Mouse (Mus musculus) hindbrain, embryonic 12.5 days (tissue): ENCODE measurements around the gene 1600002K03Rik. TPM values are rescaled to one million over a fixed set of nuclear protein-coding genes. Genes with fewer than 3 reads are reported as not detected.

Experiments used
- ATAC-seq: fragments of 200-750 bp; cut with Nextera tagmentation; 2 replicates; pipeline ENCODE4 v1.8.0; 2017; ENCODE audit warnings: moderate TSS enrichment; ENCODE audit not compliant: low FRiP score
- H3K27ac ChIP-seq: fragments of 300-500 bp; sonication (generic); 2 replicates; pipeline ENCODE4 v1.5.1; 2016; ENCODE audit warnings: mild to moderate bottlenecking
- H3K27me3 ChIP-seq: fragments of 300-500 bp; sonication (generic); 2 replicates; pipeline ENCODE4 v1.6.1; 2016; ENCODE audit warnings: mild to moderate bottlenecking
- H3K36me3 ChIP-seq: fragments of 300-500 bp; sonication (generic); 2 replicates; pipeline ENCODE4 v1.6.1; 2016; ENCODE audit warnings: mild to moderate bottlenecking
- H3K4me1 ChIP-seq: fragments of 300-500 bp; sonication (generic); 2 replicates; pipeline ENCODE4 v1.6.1; 2016
- H3K4me2 ChIP-seq: fragments of 300-500 bp; sonication (generic); replicated peaks from 2 replicates; pipeline ENCODE4 v1.6.1; 2016; ENCODE audit warnings: mild to moderate bottlenecking
- H3K4me3 ChIP-seq: fragments of 300-500 bp; sonication (generic); 2 replicates; pipeline ENCODE4 v1.5.1; 2016; ENCODE audit warnings: mild to moderate bottlenecking
- H3K9ac ChIP-seq: fragments of 300-500 bp; sonication (generic); 2 replicates; pipeline ENCODE4 v1.6.1; 2016; ENCODE audit warnings: mild to moderate bottlenecking, moderate library complexity
- H3K9me3 ChIP-seq: fragments of 300-500 bp; sonication (generic); replicated peaks from 2 replicates; pipeline ENCODE4 v1.6.1; 2016; ENCODE audit warnings: mild to moderate bottlenecking
- WGBS: fragments of 180-500 bp; shearing (Covaris S2); methylation state at CpG from one replicate; pipeline ENCODE4 v1.1.7; 2016; 5-methylcytosine and 5-hydroxymethylcytosine counted together
- polyA plus RNA-seq: library from polyadenylated mRNA; unstranded; fragments of >200 nt; fragmentation: Nextera tagmentation; extraction: Ambion mirVana; gene quantifications from 2 replicates; pipeline ENCODE4 v1.2.1, GENCODE M21; 2016

The 1600002K03Rik gene
- polyA plus RNA-seq, 1 experiment from 2014 or later = 13.3 TPM

DNA sequence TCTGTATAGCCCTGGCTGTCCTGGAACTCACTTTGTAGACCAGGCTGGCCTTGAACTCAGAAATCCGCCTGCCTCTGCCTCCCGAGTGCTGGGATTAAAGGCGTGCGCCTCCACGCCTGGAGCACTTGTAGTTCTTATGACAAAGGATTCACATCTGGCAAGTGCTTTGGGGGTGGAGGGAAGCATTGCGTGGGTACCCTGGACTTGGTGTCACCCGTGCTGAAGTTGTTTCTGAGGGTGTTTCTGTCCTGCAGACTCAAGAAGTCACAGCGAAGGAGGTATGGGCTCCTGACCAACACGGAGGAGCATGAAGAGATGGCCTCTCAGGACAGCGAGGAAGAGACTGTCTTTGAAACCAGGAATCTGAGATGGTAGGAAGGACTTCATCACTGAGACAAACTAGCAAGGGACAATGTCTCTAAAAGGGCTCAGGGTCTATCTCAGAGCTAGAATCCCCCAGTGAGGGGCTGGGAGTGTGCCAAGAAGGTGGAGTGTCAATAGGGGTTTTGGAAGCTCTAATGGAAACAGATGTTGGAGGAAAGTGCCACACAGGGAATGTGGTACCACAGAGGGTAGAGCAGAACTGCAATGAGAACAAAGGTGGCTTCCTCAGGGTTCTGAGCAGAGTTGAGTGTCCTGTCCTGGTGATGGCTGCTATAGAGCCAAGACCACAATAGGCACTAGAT is 1.4 kb downstream of the 1600002K03Rik start:
- peaks cover 32% of the 10 kb centered on the region for H3K36me3 ChIP-seq
- WGBS = 88% methylated on average over 10 of the region's 10 CpGs
- H3K27ac ChIP-seq = no peak overlapping the region
- H3K9me3 ChIP-seq = no peaks in the 10 kb centered on the region
- no peak for ATAC-seq
- no peak overlapping the region for H3K9ac ChIP-seq
- H3K4me2 ChIP-seq = no peak overlapping the region
- no peaks in the 10 kb centered on the region for H3K27me3 ChIP-seq
- no peak overlapping the region for H3K4me3 ChIP-seq
- peaks cover 43% of the 10 kb centered on the region for H3K4me1 ChIP-seq

- no peak for ATAC-seq
- H3K4me2 ChIP-seq = no peak overlapping the region
- no peak overlapping the region for H3K9ac ChIP-seq
- H3K36me3 ChIP-seq = peaks cover 27% of the 10 kb centered on the region
- 62% methylated on average over 2 of the region's 2 CpGs for WGBS
- no peak overlapping the region for H3K27ac ChIP-seq
- no peak overlapping the region for H3K4me3 ChIP-seq
- peaks cover 39% of the 10 kb centered on the region for H3K4me1 ChIP-seq
- H3K9me3 ChIP-seq = no peaks in the 10 kb centered on the region
- H3K27me3 ChIP-seq = no peaks in the 10 kb centered on the region
Observed at GRCm38 (mm10) chr10:80174705-80175104, 2.0 kb downstream of the 1600002K03Rik start.

DNA sequence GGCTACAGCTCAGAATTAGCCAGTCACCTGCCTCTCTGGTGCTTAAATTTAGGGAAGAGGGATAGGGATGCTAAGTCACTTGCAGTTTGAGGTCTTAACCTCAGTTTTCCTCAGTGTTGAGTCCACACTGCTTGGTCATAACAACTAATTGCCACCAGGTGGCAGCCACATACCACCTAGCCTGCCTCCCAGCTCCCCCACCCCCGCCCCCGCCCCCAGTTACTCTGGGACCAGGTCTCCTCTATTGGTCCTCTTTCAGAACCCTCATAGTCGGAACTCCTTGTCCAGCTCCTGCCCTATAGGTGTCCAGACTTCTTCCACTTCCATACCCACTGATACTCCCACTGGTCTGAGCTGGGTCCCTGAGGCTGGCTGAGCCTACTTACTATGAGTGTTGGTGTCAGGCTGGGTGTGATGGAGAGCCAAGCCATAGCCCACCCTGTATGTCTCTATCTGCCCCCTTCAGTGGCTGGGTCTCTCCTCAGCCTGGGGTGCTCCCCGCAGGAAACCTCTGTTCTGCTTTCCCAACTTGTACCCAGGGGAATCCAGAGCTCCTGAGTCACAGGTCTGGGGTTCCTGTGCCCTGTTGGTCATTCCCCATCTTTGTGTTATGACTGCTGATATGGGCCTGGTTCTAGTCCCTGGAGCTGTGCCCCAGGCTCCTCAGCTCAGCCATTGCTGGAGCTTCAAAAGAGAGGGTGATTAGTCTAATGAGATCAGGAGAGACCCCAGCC is 3.0 kb downstream of the 1600002K03Rik start:
- Histone ChIP-seq H3K36me3 (peaks cover 17% of the 10 kb centered on the region), H3K4me2 (no peak overlapping the region), H3K4me3 (no peak overlapping the region), H3K9me3 (no peaks in the 10 kb centered on the region), H3K9ac (no peak overlapping the region; the same call in 1 of the 2 replicates), H3K27me3 (no peaks in the 10 kb centered on the region), H3K27ac (no peak overlapping the region), H3K4me1 (peaks cover 37% of the 10 kb centered on the region)
- 22% methylated on average over 4 of the region's 4 CpGs for WGBS
- no peak for ATAC-seq

DNA sequence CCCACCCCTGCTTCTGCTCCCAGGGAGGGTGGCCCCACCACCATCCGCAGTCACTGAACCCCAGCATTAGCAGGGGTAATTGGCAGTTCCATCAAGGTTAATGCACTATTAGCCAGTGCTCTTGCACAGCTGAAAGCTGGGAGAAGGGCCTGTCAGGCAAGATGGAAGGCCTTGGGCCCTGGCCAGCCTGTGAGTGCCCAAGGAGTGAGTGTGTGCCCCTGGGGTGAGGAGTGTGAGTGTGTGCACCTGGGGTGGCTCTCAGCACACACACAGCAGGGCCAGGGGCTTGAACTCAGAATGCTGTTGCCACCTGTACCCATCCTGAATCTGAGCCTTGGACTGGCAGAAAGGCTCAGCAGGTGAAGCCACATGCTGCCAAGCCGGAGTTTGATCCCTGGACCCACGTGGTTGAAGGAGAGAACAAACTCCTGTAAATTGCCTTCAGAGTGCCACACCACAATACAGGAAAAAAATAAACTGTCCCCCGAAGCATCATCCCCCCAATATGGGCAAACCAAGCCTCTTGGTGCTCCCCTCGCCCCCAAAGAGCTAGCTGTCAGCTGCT is 3.6 kb downstream of the 1600002K03Rik start:
- no peaks in the 10 kb centered on the region for H3K9me3 ChIP-seq
- peaks cover 41% of the 10 kb centered on the region for H3K4me1 ChIP-seq
- WGBS = 82% methylated on average over 5 of the region's 5 CpGs
- no peak overlapping the region for H3K4me2 ChIP-seq
- no peak for ATAC-seq
- no peak overlapping the region for H3K4me3 ChIP-seq
- peak overlapping the region; percentile 25; the same call in 1 of the 2 replicates for H3K9ac ChIP-seq
- H3K36me3 ChIP-seq = peaks cover 11% of the 10 kb centered on the region
- no peak overlapping the region for H3K27ac ChIP-seq
- H3K27me3 ChIP-seq = no peaks in the 10 kb centered on the region

DNA sequence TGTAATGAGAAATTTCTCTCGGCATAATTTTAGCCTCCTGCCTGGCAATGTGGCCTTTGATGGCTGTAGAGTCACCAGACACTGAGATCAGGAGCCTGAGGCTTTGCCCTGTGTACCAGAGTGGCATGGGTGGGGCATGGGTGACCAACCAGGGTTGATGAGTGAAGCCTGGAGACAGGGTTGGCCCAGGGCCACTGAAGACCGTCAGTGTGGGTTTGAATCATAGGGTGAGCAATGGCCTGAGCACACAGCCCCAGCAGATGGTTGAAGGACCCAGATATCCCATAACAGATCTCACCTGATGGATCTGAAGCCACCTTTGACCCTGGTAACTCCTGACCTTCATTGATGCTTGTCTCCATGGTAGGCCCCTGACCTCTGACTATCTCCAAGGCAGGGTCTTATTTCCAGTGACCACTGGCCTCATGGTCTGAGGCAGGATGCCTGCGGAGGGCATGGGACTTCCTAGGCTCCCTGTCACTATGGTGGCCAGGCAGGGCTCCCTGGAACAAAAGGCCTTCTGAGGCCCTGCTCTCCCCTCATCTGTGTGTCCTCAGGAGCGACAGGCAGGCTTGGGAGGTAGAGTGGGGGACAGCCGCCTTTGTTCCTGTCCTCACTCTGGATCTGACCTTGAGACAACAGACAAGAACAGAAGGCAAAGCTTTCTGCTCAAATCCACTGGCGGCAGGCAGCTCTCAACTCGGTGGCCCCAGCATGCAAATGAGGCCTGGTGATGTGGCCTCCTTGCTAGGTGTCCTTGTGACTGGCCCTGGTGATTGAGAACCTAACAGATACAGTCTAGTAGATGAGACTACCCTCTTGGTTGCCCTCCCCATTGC is 4.9 kb downstream of the 1600002K03Rik start:
- peaks cover 42% of the 10 kb centered on the region for H3K4me1 ChIP-seq
- no peak for ATAC-seq
- H3K4me2 ChIP-seq = no peak overlapping the region
- H3K9me3 ChIP-seq = no peaks in the 10 kb centered on the region
- 43% methylated on average over 7 of the region's 7 CpGs for WGBS
- H3K27ac ChIP-seq = no peak overlapping the region
- H3K4me3 ChIP-seq = no peak overlapping the region
- no peak overlapping the region; the same call in 1 of the 2 replicates for H3K9ac ChIP-seq
- H3K27me3 ChIP-seq = no peaks in the 10 kb centered on the region
- peaks cover 7% of the 10 kb centered on the region for H3K36me3 ChIP-seq

DNA sequence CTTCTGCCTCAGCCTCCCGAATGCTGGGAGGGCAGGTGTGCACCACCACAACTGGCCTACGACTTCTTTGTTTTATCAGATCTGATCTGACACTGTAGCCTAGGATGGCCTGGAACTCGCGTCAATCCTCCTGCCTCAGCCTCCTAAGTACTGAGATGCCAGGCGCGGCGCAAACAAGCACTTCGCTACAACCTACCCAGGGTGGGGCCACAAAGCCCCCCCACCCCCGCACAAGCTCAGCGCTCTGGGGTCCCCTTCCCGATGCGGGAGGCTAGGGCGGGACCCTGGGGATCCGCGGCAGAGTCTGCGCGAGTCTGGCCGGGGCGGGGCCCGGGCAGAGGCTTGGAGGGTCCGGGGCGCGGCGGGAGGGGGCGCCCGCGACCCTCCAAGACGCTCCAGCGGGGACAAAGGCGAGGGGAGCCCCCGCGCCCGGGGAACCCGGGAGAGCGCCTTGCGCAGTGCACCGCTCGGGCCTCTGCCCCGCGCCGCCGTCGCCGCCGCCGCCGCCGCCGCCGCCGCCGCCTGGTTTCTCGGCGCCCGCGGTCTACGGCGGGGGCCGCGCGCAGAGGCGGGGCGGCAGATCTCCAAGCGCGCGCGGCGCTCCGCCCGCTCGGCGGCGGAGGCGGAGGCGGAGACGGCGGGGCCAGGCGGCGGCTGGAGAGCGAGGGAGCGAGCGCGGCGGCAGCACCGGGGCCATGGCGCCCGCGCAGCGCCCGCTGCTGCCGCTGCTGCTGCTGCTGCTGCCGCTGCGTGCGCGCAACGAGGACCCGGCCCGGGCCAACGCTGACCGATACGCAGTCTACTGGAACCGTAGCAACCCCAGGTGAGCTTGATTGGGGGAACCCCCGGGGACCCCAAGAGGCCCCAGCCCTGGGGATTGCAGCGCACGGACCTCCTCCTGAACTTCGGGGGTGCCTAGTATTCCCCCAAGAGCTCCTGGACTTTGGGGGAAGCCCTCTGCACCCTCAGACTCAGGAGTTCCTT is 6.6 kb downstream of the 1600002K03Rik start, which contains the start of gene Efna2:
Gene Efna2, plus strand, starts transcription at position 415 of the 984 bp plus-strand sequence.
- Histone ChIP-seq H3K27ac (peak within 1 kb of the TSS; percentile 88), H3K9ac (peak within 1 kb of the TSS; percentile 97), H3K36me3 (peaks cover 19% of the 10 kb centered on the region), H3K27me3 (no peaks in the 10 kb centered on the region), H3K4me3 (peak within 1 kb of the TSS; percentile 79), H3K9me3 (no peaks in the 10 kb centered on the region), H3K4me2 (peak within 1 kb of the TSS; percentile 90), H3K4me1 (peaks cover 38% of the 10 kb centered on the region)
- ATAC-seq = peak; percentile 74
- WGBS = 1% methylated on average over 69 of the region's 106 CpGs

DNA sequence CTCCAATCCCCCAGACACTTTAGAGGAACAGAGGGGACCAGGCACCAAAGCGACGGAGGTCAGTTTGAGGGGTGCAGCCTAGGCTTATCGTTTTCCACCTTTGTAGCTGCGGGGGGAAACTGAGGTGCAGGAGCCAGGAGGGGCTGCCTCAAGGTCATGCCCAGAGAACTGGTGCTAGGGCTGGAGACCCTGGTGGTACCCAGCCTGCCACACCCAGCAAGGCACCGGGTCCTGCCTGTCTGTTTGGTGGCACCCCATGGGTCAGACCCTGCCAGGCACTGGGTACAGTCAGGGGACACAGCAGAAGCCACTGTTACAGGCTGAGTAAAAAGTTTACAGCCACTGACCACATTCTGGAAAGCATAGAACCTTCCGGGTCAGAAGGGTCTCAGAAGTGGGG is 7.5 kb downstream of the 1600002K03Rik start:
- WGBS = 50% methylated on average over 6 of the region's 6 CpGs
- Histone ChIP-seq H3K4me3 (peak overlapping the region; percentile 79), H3K27ac (0 out of 2 replicates have a peak overlapping the region, but pooled peaks have one; percentile 17)

GRCm38 (mm10) chr10:80180823-80181222 is 8.1 kb downstream of the 1600002K03Rik start:
- Histone ChIP-seq H3K4me3 (peak overlapping the region; percentile 79), H3K9me3 (no peaks in the 10 kb centered on the region), H3K4me2 (peak overlapping the region; percentile 90), H3K36me3 (peaks cover 19% of the 10 kb centered on the region), H3K27ac (peak overlapping the region; percentile 17; the same call in 1 of the 2 replicates), H3K27me3 (no peaks in the 10 kb centered on the region), H3K9ac (peak overlapping the region; percentile 97), H3K4me1 (peaks cover 45% of the 10 kb centered on the region)
- 39% methylated on average over 5 of the region's 5 CpGs for WGBS
- no peak for ATAC-seq

More for the DNA sequence above, 7.5 kb downstream of the 1600002K03Rik start:
- Histone ChIP-seq H3K36me3 (peaks cover 19% of the 10 kb centered on the region), H3K4me2 (peak overlapping the region; percentile 90), H3K27me3 (no peaks in the 10 kb centered on the region), H3K9ac (peak overlapping the region; percentile 97), H3K9me3 (no peaks in the 10 kb centered on the region), H3K4me1 (peaks cover 43% of the 10 kb centered on the region)
- no peak for ATAC-seq

DNA sequence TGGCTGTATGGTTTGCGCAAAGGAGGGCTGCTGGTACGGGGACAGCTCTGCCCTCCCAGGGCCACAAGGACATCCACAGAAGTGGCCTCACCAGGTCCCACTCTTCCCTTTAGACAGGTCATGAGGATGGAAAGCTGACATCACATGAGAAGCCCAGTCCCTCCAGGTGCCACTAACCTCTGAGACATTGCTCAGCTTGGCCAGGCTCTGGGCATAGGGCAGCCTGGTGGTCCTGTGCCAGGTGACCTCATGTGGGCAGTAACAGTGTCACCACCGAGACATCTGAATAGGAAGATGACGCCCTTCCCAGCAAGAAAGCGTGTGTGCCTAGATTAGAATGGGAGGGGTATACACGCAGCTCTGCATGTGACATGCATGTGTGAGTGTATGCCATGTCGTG is 9.8 kb downstream of the 1600002K03Rik start:
- no peaks in the 10 kb centered on the region for H3K9me3 ChIP-seq
- H3K4me1 ChIP-seq = peaks cover 42% of the 10 kb centered on the region
- H3K27ac ChIP-seq = no peak overlapping the region
- 0 out of 2 replicates have a peak overlapping the region, but pooled peaks have one; percentile 97 for H3K9ac ChIP-seq
- WGBS = 91% methylated on average over 7 of the region's 7 CpGs
- no peak for ATAC-seq
- H3K36me3 ChIP-seq = peaks cover 30% of the 10 kb centered on the region
- no peak overlapping the region for H3K4me3 ChIP-seq
- H3K27me3 ChIP-seq = 0 out of 2 replicates have a peak, but pooled peaks cover 2% of the 10 kb centered on the region
- H3K4me2 ChIP-seq = no peak overlapping the region

DNA sequence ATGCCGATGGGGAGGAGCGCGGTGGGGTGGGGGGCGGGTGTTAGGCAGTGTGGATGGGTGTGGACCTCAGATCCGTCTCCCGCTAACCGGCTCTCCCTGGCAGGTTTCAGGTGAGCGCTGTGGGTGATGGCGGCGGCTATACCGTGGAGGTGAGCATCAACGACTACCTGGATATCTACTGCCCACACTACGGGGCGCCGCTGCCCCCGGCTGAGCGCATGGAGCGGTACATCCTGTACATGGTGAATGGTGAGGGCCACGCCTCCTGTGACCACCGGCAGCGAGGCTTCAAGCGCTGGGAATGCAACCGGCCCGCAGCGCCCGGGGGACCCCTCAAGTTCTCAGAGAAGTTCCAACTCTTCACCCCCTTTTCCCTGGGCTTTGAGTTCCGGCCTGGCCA is 13.9 kb downstream of the 1600002K03Rik start:
- Histone ChIP-seq H3K4me1 (peaks cover 42% of the 10 kb centered on the region), H3K27me3 (peaks cover 13% of the 10 kb centered on the region)
- WGBS = 40% methylated on average over 27 of the region's 27 CpGs

DNA sequence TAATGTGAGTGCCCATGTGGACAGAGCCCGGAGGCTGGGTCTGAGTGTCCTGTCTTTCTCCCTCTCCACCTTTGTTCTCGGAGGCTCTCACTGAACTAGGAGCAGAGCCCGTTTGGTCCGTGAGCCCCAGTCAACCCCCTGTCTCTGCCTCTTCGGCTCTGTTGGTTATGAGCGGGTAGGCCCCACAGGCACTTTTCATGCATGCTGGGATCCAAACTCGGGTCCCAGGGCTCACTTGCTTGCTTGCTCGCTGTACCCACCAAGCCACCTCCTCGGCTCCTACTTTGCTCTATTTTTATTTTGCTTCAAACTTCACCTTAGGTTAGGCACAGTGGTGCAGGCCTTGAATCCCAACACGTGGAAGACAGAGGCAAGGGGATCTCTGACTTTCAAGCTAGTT is 15.0 kb downstream of the 1600002K03Rik start:
- Histone ChIP-seq H3K27ac (no peak overlapping the region), H3K27me3 (peaks cover 21% of the 10 kb centered on the region), H3K36me3 (peaks cover 40% of the 10 kb centered on the region), H3K4me1 (peaks cover 34% of the 10 kb centered on the region), H3K4me3 (no peak overlapping the region), H3K9me3 (no peaks in the 10 kb centered on the region), H3K9ac (no peak overlapping the region), H3K4me2 (no peak overlapping the region)
- no peak for ATAC-seq
- WGBS = 87% methylated on average over 10 of the region's 10 CpGs

More for the DNA sequence above, 13.9 kb downstream of the 1600002K03Rik start:
- Histone ChIP-seq H3K27ac (no peak overlapping the region), H3K9ac (no peak overlapping the region), H3K9me3 (no peaks in the 10 kb centered on the region), H3K4me2 (no peak overlapping the region), H3K4me3 (no peak overlapping the region), H3K36me3 (peaks cover 47% of the 10 kb centered on the region)
- no peak for ATAC-seq
